Mouse (Mus musculus) neural tube, embryonic 12.5 days (tissue): ENCODE measurements around the gene Fbxl22. TPM values are rescaled to one million over a fixed set of nuclear protein-coding genes. Genes with fewer than 3 reads are reported as not detected.
A peak's percentile ranks its signal among the peaks of the same experiment; 100 is the strongest.

Source experiments
- ATAC-seq: fragments of 200-750 bp; cut with Nextera tagmentation; 2 replicates; pipeline ENCODE4 v1.8.0; 2017; ENCODE audit warnings: low read depth, mild to moderate bottlenecking, moderate TSS enrichment, moderate library complexity; ENCODE audit not compliant: low FRiP score
- H3K27ac ChIP-seq: fragments of 300-500 bp; sonication (generic); 2 replicates; pipeline ENCODE4 v1.5.1; 2016
- H3K27me3 ChIP-seq: fragments of 300-500 bp; sonication (generic); replicated peaks from 2 replicates; pipeline ENCODE4 v1.6.1; 2016; ENCODE audit warnings: mild to moderate bottlenecking
- H3K36me3 ChIP-seq: fragments of 300-500 bp; sonication (generic); 2 replicates; pipeline ENCODE4 v1.6.1; 2016; ENCODE audit warnings: mild to moderate bottlenecking
- H3K4me1 ChIP-seq: fragments of 300-500 bp; sonication (generic); 2 replicates; pipeline ENCODE4 v1.6.1; 2016
- H3K4me2 ChIP-seq: fragments of 300-500 bp; sonication (generic); replicated peaks from 2 replicates; pipeline ENCODE4 v1.6.1; 2016; ENCODE audit warnings: mild to moderate bottlenecking
- H3K4me3 ChIP-seq: fragments of 300-500 bp; sonication (generic); 2 replicates; pipeline ENCODE4 v1.5.1; 2016
- H3K9ac ChIP-seq: fragments of 300-500 bp; sonication (generic); 2 replicates; pipeline ENCODE4 v1.6.1; 2016; ENCODE audit warnings: mild to moderate bottlenecking
- H3K9me3 ChIP-seq: fragments of 300-500 bp; sonication (generic); 2 replicates; pipeline ENCODE4 v1.6.1; 2016; ENCODE audit warnings: mild to moderate bottlenecking
- WGBS: fragments of 180-500 bp; shearing (Covaris S2); methylation state at CpG from one replicate; pipeline ENCODE4 v1.1.7; 2016; 5-methylcytosine and 5-hydroxymethylcytosine counted together
- polyA plus RNA-seq: library from polyadenylated mRNA; unstranded; fragments of >200 nt; fragmentation: Nextera tagmentation; extraction: Ambion mirVana; gene quantifications from 2 replicates; pipeline ENCODE4 v1.2.1, GENCODE M21; 2016

Fbxl22 gene
- polyA plus RNA-seq, 1 experiment from 2014 or later, result 2.8 TPM

DNA sequence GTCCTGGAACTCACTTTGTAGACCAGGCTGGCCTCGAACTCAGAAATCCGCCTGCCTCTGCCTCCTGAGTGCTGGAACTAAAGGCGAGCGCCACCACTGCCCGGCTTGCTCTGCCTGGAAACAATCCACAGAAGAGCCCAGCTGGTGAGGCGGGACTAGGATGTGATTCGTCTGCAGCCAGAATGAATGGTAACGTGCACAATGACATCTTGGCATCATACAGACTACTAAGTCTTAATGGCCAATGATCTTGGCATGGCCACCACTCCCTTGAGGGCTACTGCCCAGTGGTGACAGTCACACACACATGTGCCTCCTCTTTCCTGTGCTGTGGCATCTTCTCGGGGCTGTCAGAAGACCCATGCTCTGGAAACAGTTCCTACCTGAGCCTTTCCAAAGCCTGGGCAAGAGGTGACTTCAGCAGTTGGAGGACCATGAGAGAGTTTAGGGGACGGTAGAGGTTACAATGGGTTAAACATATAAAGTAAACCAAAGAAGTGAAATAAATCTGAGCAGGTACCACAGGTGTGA is 1.4 kb upstream of the Fbxl22 start:
- no peak overlapping the region for H3K9ac ChIP-seq
- ATAC-seq, result no peak
- 94% methylated on average over 10 of the region's 10 CpGs for WGBS

DNA sequence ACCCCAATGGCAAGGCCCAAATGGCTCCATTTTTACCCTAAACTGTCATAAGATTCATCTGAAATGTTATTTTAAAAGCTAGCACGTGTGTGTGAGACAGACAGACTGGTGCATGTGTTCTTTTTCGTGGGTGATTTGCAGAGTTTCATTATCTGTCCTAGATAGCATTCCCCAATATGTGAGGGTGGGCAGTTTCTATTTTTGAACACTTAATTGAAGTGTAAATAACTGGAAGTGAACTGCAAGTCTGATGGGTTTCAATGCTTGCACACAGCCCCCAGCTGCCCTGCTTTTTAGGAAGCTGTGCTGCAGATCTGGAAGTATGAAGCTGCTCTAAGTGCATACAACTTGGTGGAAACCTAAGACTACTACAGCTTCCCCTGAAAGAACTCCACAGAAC is 722 bp upstream of the Fbxl22 start:
- Histone ChIP-seq H3K27me3 (no peaks in the 10 kb centered on the region), H3K9ac (no peak overlapping the region), H3K9me3 (no peaks in the 10 kb centered on the region), H3K4me1 (peaks cover 10% of the 10 kb centered on the region), H3K4me2 (no peak overlapping the region), H3K4me3 (no peak overlapping the region), H3K36me3 (peaks cover 62% of the 10 kb centered on the region), H3K27ac (no peak overlapping the region)
- 89% methylated on average over 2 of the region's 2 CpGs for WGBS
- ATAC-seq, result no peak

More for the DNA sequence above, 1.4 kb upstream of the Fbxl22 start:
- no peaks in the 10 kb centered on the region for H3K27me3 ChIP-seq
- no peak overlapping the region for H3K4me3 ChIP-seq
- no peak overlapping the region for H3K27ac ChIP-seq
- no peaks in the 10 kb centered on the region for H3K9me3 ChIP-seq
- H3K4me1 ChIP-seq, result peaks cover 4% of the 10 kb centered on the region
- H3K4me2 ChIP-seq, result no peak overlapping the region
- peaks cover 67% of the 10 kb centered on the region for H3K36me3 ChIP-seq

DNA sequence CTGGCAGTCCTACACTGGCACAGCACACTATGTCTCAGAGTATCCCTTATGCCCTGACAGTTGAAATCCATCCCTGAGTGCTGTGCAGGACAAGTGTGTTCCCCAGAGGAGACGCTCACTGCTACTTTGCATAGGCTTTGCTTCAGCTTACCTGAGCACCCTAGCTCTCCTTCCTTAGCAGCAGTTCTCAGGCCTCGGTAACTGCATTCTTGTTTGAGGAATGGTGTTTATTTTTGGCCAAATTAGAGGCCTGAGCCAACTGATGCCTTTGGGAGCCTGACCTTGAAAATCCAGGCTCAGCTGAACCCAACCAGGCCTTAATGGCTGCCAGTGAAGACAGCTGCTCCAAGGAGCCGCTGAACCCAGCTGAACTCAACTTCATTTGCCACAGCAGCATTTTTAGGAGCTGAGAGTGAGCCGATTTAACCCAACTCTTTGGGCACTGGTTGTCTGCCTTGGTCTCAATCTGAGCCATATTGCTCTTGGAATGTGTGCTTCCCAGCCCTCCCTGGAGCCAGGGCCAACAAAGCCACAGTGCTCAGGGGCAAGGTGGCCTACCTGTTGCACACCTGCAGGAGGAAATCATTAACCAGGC is 635 bp downstream of the Fbxl22 start:
- Histone ChIP-seq H3K4me1 (peaks cover 7% of the 10 kb centered on the region), H3K36me3 (peaks cover 60% of the 10 kb centered on the region), H3K9ac (no peak overlapping the region), H3K27me3 (no peaks in the 10 kb centered on the region), H3K27ac (no peak overlapping the region), H3K4me3 (no peak overlapping the region), H3K9me3 (no peaks in the 10 kb centered on the region), H3K4me2 (no peak overlapping the region)
- 89% methylated on average over 4 of the region's 4 CpGs for WGBS
- no peak for ATAC-seq

DNA sequence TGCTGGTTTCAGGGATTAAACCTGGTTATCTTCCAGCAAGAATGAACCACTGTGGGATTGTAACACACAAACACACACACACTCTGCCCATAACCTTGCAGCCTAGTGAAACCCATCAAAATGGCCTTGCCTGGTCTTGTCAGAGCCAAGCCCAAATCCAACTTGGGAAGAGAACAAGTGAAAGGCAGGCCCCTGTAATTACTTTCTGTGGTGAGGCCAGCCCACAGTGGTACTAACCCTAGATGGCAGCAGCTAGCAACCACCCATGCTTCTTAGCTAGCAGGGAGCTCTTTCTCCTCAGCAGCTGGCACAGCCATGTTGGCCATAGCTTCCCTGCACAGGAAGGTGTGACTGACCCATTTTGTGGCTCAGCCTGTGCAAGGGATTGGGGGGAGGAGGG is 1.2 kb downstream of the Fbxl22 start:
- no peak for ATAC-seq
- H3K4me3 ChIP-seq, result no peak overlapping the region
- H3K4me2 ChIP-seq, result no peak overlapping the region
- H3K36me3 ChIP-seq, result peaks cover 63% of the 10 kb centered on the region
- H3K9me3 ChIP-seq, result no peaks in the 10 kb centered on the region
- no peaks in the 10 kb centered on the region for H3K27me3 ChIP-seq
- H3K4me1 ChIP-seq, result peaks cover 7% of the 10 kb centered on the region
- no peak overlapping the region for H3K9ac ChIP-seq
- no peak overlapping the region for H3K27ac ChIP-seq

DNA sequence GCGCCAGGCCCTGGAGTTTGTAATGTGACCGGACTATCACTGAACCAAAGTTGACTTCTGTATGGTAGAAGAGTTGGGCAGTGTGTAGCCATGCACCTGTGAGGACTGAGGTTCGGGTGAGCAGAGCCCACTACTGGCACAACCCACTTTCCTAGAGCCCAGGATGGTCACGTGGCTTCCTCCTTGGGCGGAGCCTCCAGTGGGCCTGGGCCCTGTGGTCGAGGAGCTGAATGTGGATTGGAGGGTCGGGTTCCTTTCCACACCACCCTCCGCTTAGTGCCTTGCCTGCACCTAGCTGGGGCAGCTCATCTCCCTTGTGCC is 2.1 kb downstream of the Fbxl22 start:
- Histone ChIP-seq H3K36me3 (peaks cover 63% of the 10 kb centered on the region), H3K4me1 (peaks cover 9% of the 10 kb centered on the region), H3K27ac (peak overlapping the region; percentile 93), H3K4me3 (peak overlapping the region; percentile 55), H3K4me2 (peak overlapping the region; percentile 97), H3K9ac (peak overlapping the region; percentile 74), H3K9me3 (no peaks in the 10 kb centered on the region), H3K27me3 (no peaks in the 10 kb centered on the region)
- ATAC-seq, result peak; percentile 82
- 0% methylated on average over 8 of the region's 8 CpGs for WGBS

DNA sequence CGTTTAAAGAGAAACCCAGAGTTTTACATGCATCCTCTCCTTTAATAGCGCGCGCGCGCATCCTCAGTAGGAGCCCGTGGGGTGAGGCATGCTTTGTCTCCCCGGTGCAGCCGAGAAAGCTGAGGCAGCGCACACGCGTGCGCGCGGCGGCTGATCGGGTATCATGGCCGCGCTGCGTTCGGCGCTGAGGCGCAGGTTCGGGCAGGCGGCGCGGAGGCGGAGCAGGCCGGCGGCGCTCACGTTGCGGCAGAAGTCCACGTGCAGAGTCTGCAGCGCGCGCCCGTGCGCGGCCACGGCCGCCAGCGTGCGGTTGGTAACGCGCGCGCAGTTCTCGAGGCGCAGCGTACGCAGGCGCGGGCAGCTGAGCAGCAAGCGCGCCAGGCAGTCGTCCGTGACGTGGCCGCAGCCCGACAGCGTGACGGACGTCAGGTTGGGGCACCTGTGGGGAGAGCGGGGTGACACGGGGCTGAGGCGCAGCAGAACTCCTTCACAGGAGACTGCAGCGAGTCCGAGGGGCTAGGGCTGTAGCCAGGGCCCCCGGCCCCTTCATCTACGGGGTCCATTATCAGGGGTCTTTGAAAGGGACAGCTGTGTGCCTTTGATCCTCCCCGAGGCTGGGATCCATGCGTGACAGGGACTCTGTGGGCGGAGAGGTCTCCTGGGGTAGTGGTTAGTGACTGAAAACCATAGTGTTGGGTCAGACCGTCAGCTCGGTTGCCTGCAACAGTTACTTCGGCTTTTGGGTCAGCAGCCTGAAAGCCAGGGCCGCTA is 2.6 kb downstream of the Fbxl22 start:
- Histone ChIP-seq H3K4me2 (peak overlapping the region; percentile 97), H3K27ac (peak overlapping the region; percentile 93), H3K27me3 (no peaks in the 10 kb centered on the region), H3K4me1 (peaks cover 9% of the 10 kb centered on the region), H3K36me3 (peaks cover 63% of the 10 kb centered on the region), H3K4me3 (peak overlapping the region; percentile 55), H3K9ac (peak overlapping the region; percentile 74), H3K9me3 (no peaks in the 10 kb centered on the region)
- under 1% methylated on average over 78 of the region's 78 CpGs for WGBS
- ATAC-seq, result peak; percentile 92

DNA sequence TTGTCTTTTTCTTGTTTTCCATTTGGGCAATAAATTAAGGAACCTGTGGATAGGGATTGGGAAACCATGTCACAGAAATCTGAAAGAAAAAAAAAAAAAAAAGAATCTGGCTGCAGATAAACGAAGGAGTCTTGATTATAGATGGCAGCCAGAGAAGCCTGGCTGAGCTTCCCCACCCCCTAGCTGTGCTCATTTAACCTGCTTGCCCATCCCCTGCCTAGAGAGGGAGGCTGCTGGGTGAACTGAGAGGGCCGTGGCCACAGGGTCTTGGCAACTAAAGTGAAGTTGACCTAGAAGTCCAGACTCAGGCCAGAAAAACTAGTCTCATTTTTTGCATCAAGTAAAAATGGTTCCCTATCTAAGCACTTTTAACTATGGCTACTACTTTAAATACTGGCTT is 3.4 kb downstream of the Fbxl22 start:
- Histone ChIP-seq H3K4me2 (peak overlapping the region; percentile 97), H3K27me3 (no peaks in the 10 kb centered on the region), H3K4me3 (peak overlapping the region; percentile 55), H3K9ac (peak overlapping the region; percentile 74), H3K36me3 (peaks cover 57% of the 10 kb centered on the region), H3K4me1 (peaks cover 14% of the 10 kb centered on the region), H3K9me3 (no peaks in the 10 kb centered on the region), H3K27ac (peak overlapping the region; percentile 93; the same call in 1 of the 2 replicates)
- ATAC-seq, result no peak
- 5% methylated on average over 2 of the region's 2 CpGs for WGBS

DNA sequence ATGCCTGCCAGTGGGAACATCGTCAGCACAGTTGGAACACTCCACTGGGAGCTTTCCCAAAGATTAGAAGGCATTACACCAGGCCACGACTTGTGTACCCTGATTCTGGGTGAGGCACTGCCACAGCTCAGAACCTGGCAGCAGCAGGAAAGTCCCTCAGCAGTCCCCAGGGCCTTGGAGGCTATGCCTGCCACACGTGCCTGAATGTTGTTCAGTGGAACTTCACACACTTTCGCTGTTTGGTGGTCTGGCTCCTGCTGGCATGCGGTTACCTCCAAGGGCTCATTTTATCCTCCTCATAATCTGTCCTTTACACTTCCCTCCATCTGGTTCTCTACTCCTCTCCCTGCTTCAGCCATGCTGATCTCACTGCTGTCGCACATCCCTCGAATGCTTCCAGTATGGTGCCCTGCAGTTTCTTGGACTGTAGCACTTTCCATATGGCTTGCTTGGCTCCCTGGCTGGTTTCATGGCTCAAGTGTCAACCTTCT is 4.0 kb downstream of the Fbxl22 start:
- no peak overlapping the region for H3K27ac ChIP-seq
- no peaks in the 10 kb centered on the region for H3K27me3 ChIP-seq
- peak overlapping the region; percentile 97 for H3K4me2 ChIP-seq
- WGBS, result 71% methylated on average over 7 of the region's 7 CpGs
- peaks cover 59% of the 10 kb centered on the region for H3K36me3 ChIP-seq
- ATAC-seq, result no peak
- H3K9ac ChIP-seq, result no peak overlapping the region
- peaks cover 19% of the 10 kb centered on the region for H3K4me1 ChIP-seq
- no peaks in the 10 kb centered on the region for H3K9me3 ChIP-seq
- no peak overlapping the region for H3K4me3 ChIP-seq

DNA sequence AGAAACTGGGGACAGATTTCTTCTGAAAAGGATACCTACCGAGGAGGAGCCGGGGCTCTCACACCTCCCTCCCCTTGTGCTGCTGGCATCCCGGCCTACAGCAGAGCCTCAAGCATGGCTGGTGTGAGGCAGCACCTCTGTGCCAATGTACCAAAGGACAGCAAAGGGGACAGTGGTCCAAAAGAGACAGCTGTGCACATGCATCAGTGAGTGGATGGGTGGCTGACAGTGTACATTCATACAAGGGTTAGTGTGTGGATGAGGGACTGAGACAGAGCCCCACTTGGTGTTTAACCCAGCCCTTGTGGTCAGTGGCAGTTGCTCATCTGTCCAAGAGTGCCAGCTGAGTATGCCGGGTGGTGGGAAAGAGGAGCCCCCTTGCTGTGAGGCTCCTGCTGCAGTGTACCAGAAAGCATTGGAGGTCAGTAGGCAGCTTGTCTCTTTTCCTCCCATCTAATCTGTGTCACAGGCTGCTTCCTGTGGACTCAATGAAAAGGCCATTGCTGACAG is 5.4 kb downstream of the Fbxl22 start:
- 72% methylated on average over 4 of the region's 4 CpGs for WGBS
- H3K4me3 ChIP-seq, result no peak overlapping the region
- no peak overlapping the region for H3K9ac ChIP-seq
- peaks cover 59% of the 10 kb centered on the region for H3K36me3 ChIP-seq
- H3K4me2 ChIP-seq, result no peak overlapping the region
- H3K4me1 ChIP-seq, result peaks cover 28% of the 10 kb centered on the region
- H3K27me3 ChIP-seq, result no peaks in the 10 kb centered on the region
- H3K9me3 ChIP-seq, result no peaks in the 10 kb centered on the region
- no peak overlapping the region for H3K27ac ChIP-seq
- ATAC-seq, result no peak

DNA sequence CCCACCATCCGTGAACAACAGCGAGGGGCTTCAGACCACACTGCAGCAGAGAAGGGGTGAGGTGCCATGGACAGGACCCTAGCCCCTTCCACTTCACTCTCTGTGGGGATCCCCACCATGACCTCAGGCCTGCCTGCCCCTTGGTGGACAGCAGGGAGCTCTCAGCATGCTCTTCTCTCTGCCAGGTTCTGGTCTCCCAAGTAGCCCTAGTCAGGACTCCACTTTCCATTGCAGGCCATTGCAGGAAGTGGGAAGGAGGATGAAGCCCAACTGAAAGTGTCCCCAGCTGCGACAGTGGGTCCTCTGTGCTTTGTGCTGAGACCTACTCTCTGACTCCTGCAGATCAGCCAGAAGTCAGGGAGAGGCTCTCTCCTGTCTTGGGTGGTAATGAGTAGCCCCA is 6.7 kb downstream of the Fbxl22 start:
- Histone ChIP-seq H3K27ac (no peak overlapping the region), H3K9ac (0 out of 2 replicates have a peak overlapping the region, but pooled peaks have one; percentile 13), H3K4me3 (no peak overlapping the region), H3K4me2 (no peak overlapping the region), H3K27me3 (no peaks in the 10 kb centered on the region), H3K36me3 (peaks cover 55% of the 10 kb centered on the region), H3K9me3 (no peaks in the 10 kb centered on the region), H3K4me1 (peaks cover 28% of the 10 kb centered on the region)
- ATAC-seq, result no peak
- 85% methylated on average over 3 of the region's 3 CpGs for WGBS

DNA sequence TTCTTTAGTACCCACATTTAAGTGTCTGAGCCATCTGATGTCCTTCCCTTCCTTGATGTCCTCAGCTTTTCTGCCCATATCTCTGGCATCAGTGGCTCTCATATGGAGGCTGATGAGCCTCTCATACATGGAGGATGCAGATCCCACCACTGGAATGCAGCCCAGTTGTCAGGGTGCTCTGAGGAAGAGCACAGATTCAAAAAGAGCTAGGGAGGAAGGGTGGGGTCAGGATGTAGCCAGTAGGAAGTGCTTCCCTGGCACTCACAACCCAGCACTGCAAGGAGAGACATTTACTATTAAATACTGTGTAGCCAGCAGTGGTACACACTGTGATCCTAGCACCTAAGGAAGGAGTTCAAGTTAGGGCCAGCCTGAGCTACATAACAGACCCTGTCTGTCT is 8.0 kb downstream of the Fbxl22 start:
- Histone ChIP-seq H3K9ac (no peak overlapping the region), H3K4me3 (no peak overlapping the region), H3K4me1 (peaks cover 28% of the 10 kb centered on the region), H3K27ac (peak overlapping the region; percentile 50; the same call in 1 of the 2 replicates), H3K27me3 (no peaks in the 10 kb centered on the region), H3K4me2 (no peak overlapping the region), H3K36me3 (peaks cover 65% of the 10 kb centered on the region), H3K9me3 (no peaks in the 10 kb centered on the region)
- ATAC-seq, result no peak

DNA sequence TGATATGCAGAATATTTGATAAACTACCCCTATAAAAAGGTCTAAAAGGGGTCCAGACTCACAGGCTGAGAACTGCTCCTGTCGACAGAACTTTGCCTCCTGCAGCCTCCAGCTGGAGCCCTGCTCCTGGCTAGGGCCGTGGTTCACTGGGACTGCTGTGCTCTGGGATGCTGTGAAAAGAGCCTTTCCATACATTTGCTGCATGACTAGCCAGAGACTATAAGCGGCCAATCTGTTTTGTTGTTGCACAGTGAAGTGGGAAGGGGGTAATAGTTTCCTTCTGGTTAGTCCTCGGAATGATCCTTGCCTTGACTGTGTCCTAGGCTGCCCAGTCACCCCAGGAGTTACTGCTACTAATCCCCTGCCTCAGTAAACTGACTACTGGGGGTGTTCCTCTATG is 8.4 kb downstream of the Fbxl22 start:
- H3K36me3 ChIP-seq, result peaks cover 69% of the 10 kb centered on the region
- peak overlapping the region; percentile 50; the same call in 1 of the 2 replicates for H3K27ac ChIP-seq
- H3K4me1 ChIP-seq, result peaks cover 28% of the 10 kb centered on the region
- peak; percentile 81 for ATAC-seq
- H3K4me2 ChIP-seq, result no peak overlapping the region
- no peak overlapping the region for H3K4me3 ChIP-seq
- no peaks in the 10 kb centered on the region for H3K27me3 ChIP-seq
- H3K9ac ChIP-seq, result no peak overlapping the region
- H3K9me3 ChIP-seq, result no peaks in the 10 kb centered on the region
- WGBS, result 26% methylated on average over 4 of the region's 4 CpGs
